Mouse (Mus musculus): ENCODE results near the gene Rad23b. TPM values are rescaled to one million over a fixed set of nuclear protein-coding genes. Genes with fewer than 3 reads are reported as not detected.

Gene Rad23b
- polyA plus RNA-seq (2017; shearing (Covaris generic)): 30.2 TPM

DNA sequence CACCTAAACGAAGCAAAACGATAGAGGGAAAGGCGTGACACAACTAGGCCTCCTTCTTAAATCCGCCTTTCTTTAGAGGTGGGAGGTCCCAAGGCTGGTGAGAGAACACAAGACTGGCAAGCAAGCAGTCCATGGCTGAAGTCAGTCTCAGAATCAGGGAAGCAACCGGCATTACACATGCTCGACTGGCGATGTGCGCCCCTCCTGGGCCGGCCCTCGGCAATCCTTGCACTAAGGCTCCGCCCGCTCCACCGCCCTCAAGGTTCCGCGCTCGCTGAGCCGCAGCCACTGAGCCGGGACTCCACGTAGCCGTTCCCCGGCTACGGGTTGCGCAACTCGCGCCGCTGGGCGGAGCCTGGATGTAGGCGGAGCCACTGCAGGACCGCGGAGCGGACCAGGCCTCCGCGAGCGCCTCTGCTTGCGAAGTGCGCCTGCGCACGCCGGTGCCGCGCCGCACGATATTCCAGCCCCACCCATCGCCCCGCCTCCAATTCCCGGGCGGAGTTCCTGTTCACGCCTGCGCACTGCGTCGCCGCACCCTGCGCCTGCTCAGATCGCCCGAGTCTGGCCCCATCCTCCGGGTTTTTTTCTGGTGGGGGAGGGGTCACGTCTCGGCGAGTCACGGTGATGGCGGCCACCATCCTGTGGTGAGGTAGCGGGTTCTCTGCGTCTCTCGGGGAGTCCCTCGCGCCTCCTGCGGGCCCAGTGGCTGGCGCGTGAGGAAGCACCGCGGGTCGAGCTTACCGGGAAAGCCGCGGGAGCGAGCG, at the start of gene Rad23b:
Gene Rad23b, plus strand, starts transcription at position 592 of the 767 bp plus-strand sequence.

Other genes with a start within 250 kb of the Rad23b start
- gene Klf4, start 182.4 kb downstream of the Rad23b start, polyA plus RNA-seq (2017; shearing (Covaris generic)): 0.18 TPM